Mouse (Mus musculus) fat pad, adult 2 months (tissue): ENCODE measurements around the gene Enah.

Source experiments
- DNase-seq: peaks from one replicate; pipeline ENCODE4 v3.0.0-alpha.2; 2011; ENCODE audit warnings: low read depth, low spot score; ENCODE audit errors: extremely low read depth

Gene Enah

GRCm38 (mm10) chr1:182028231-182029210, 8.7 kb upstream of the Enah start:
- no peak for DNase-seq

GRCm38 (mm10) chr1:182027426-182027979, 7.7 kb upstream of the Enah start:
- DNase-seq: no peak

DNA sequence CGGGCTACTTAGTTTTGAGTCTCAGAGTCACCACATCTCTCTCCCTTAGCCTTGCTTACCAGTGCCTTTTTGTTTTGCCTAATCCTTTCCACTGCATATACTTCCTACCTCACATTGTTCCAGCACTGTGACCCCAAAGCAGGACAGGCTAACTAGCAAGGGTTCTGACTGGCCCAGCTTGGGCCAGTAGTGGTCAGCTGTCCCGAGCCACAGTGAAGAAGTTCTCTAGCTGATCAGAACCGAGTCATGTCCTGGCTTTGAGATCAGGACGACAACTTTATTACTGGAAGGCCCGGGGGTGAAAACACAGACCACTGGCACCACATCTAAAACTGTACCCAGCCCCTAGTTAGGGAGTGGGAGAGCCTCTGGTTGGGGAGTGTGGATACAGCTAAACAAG, 7.0 kb upstream of the Enah start:
- DNase-seq: no peak

GRCm38 (mm10) chr1:182026120-182026519, 6.3 kb upstream of the Enah start:
- no peak for DNase-seq

DNA sequence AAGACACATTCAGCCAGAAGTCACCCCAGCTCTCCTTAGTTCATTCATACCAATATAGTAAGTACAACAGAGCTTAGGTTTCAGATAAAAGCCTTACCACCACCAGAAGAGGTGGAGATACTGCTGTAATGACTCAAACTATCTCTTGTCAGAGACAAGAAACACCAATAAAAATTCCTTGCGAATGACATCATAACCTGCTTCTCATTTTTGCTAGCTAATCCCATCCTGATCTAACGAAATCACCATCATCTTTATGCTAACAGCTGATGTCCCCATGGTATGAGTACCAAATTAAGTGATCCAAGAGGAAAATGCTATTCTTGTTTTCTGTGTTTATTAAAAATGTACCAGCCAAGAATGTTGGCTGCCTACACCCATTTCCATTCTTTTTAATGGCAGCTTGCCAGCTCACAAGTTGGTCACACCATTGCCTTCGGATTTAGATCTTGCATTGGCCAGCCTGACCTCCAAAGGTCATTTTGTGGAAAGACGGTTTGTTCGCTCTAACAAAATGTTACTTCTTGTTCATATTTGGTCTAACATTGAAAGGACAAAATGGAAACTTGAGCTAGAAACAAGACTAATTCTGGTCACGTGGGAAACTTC, 2.0 kb upstream of the Enah start:
- no peak for DNase-seq

GRCm38 (mm10) chr1:182020831-182021460, 1.2 kb upstream of the Enah start:
- peak; percentile 23 for DNase-seq

DNA sequence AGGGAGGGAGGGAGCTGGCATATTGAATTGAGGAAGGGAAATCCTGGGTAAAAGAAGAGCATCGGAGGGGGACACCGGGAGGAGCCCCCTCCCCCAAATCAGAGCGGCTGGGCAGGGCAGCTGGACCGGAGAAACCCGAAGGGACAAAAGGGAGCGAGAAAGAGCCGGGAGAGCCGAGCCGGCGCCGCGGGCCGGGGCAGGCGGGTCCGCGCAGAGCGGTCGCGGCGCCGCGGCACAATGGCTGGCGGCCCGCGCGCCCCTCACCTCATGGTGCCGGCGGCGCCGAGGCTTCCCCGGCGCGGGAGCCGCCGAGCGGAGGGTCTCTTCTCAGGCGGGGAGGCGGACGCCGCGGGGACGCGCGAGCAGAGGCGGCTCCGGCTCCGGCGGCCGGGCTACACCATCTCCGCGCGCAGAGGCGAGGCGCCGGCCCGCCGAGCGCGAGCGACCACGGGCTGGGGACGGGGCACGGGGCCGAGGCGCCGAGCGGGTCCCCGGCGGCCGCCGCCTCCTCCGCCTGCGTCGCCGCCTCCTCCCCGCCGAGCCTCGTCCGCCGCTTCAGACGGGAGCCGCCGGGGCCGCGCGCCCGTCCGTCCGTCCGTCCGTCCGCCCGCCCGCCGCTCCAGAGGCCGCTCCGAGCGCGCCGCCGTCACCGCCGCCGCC, 394 bp downstream of the Enah start:
- no peak for DNase-seq

- DNase-seq: no peak
Measured at GRCm38 (mm10) chr1:182018397-182019265, 1.2 kb downstream of the Enah start.

DNA sequence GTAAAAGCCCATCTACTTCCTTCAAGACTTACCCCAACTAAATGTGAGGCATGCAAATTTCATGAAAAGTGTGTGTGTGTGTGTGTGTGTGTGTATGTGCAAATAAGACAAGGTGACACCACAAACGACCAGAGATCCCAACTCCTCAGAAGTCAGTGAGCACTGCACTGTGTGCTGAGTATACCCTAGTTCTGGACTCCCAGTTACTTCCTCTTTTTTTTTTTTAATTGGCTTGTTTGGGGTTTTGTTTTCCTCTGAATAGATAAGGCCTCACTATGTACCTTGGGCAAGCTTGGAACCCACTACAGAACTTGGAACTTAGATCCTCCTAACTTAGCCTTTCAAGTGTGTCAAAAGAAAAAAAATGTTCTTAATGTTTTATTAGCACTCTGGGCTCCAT, 14.0 kb downstream of the Enah start:
- DNase-seq: no peak

DNA sequence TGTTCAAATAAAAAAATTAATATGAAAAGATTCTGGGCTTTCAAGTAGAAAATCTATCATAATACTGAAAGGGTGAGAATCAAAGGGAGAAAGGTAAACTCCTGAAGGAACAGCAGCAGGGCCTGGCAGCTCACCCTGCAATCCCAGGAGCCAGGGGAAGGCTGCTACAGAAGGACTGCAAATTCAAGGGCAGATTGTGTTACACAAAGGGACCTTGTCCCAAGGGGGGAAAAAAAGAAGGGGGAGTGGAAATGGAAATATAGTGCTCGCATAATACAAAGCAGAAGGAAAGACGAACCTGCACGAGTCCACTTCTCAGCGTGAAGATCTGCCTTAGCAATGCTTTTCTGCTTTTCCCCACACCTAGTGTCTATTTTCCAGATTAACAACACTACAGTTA, 21.1 kb downstream of the Enah start:
- DNase-seq: no peak

DNA sequence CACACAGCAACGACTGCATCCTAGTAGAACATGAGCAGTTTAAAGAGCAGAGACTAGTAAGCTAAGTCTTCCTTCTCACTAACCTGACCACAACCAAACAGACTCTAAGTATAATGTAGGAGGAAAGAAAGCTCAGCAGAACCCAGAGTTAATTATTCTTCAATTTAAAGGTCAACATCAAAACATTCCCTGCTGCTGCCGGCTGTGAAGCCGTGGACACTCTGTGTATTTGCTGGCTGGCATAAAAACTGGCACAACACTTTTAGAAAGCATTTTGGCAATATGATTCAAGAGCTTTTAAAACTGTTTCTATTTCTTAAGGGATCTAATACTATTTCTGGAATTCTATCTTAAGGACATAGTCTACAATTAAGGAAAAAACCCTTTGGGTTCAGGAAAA, 22.0 kb downstream of the Enah start:
- DNase-seq: no peak

DNA sequence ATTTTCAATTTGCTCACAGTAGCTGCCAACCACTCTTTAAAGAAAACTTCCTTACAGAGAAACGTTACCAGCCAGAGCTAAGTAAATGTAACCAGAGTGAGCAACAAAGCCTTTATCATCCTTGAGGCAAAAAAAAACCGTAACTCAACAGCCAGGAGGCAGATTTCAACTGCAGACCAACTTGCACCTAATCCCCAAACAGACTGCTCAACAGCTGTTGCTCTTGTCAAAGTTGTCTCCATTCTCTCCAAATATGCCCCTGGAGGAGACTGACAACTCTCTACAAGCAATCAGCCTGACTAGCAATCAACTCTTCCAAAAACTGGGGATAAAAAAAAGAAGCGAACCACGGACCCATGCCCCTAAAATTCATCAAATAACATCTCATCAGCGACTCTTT, 26.2 kb downstream of the Enah start:
- no peak for DNase-seq

- no peak for DNase-seq
Measured at GRCm38 (mm10) chr1:181988367-181988766, 31.4 kb downstream of the Enah start.

DNA sequence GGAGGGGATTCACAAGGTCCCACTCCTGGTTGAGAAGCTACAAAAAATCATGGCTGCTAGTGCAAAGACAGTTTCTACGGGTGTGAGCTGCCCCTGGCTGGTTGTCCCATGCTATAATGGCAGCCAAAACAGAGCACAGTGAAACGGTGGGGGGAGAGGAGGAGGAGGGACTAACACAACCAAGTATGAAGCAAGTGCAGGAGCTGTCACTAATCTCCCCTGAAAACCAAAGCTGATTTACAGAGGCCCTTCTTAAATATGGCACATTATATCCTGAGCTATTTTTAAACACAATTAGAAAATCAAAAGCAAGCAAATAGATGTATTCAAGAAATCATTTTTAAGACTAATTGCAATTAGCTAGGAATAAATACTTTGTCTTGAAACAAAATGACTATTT, 32.6 kb downstream of the Enah start:
- DNase-seq: no peak

DNA sequence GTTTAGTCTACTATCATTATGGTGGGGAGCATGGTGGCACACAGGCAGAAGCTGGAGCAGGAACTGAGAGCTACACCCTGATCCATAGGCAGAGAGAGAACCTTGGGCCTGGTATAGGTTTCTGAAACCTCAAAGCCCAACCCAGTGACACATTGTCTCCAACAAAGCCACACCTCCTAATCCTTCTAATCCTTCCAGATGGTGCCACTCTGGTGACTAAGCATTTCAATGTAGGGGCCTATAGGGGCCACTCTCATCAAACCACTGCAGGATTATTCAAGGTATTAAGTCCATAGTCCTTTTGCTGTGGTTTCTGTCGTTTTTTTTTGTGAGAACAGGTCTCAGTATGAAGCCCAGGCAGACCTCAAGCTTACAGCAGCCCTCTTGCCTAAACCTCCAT, 33.9 kb downstream of the Enah start:
- no peak for DNase-seq

DNA sequence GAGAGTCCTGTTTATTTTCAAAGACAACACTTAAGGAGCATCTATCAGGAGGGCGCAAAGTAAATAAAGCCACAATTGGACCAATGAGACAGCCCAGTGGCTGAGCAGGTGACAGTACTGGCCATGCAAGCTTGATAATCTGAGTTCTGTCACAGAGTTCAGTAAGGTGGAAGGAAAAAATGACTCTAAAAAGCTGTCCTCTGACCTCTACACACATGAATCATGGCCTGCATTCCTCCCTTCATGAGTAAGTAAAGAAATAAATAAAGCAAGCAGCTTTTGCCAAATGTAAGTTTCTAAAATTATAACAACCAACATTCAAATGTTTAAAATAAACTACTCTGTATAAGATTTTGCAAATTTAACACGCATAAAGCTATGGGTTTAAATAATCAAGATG, 35.0 kb downstream of the Enah start:
- no peak for DNase-seq

- DNase-seq: no peak
Measured at GRCm38 (mm10) chr1:181980017-181980719, 39.6 kb downstream of the Enah start.

DNA sequence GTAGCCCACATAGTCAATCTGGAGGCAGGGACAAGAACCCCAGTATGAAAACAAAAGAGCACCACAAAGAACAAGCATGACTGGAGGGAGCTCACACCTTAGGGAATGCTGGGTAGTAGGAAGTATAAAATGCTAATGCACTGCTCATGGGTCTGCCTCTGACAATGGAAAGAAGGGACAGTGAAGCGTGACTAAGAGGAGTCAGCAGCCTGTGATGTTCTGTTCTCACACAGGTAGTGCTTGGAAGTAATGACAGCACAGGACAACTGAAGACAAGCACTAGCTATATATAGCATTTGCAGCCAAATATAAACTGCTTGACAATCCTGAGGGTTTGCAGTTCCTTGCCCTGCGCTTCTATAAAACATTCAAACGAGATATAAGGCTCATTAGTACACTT, 44.3 kb downstream of the Enah start:
- no peak for DNase-seq

DNA sequence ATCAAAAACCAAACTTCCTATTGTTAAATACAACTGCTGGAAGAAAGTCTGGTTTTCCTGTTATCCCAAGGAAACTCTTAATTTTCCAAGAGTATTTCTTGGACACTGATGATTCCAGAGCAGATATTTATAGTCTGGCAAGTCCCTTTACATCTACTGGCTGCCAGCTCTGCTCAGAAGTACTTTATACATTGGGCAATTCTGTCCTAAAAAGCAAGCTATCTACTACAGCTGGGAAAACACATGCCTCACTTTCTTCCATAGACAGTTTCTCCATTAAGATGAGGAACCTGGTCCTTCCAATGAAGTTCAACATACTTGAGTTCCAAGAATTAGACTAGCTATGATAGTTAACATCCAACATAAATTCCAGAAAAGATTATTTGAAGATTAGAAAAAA, 44.9 kb downstream of the Enah start:
- no peak for DNase-seq

DNA sequence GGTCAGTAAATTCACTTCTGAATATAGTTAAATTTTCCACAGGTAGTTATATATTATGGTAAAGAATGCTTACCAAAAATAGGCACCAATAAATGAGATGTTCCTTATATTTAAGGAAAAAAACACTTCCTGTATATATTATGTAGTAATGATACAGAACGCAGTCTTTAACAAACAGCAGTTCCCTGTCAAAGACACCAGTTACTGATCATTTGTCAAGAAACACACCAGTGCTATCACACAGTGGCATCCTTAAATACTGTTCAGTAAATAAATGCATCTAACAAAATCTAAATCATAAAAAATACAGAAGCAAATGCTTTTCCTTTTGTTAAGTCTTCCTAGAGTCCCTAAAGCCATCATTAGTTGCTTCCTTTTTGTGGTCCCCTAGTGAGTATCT, 54.5 kb downstream of the Enah start:
- DNase-seq: no peak
